Mouse (Mus musculus): ENCODE measurements at regions not wholly inside any gene's neighbourhood (a gene's known extent, or its start where the extent isn't known, plus 50 kb on each side); places are given as distances from the start of the nearest gene placed in this dataset.

DNA sequence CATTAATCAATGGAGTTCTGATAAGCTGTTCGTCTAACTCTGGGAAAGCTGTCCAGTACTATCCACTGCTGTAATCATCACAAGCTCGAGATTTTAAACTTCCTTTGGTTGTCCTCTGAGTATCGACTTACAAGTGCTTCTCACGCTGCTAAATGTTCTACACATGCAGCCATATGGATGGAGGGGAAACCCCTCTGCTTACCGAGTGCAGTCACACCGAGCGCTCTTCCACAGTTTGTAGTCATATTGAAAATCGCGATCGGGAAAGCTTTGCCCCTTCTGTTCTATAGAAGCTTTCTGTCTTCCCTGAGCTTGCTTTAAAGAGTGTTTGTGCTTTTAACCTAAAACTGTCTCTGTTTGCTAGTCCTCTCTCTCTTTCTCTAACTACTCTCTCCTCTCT, 57.8 kb downstream of the Degs1 start:
- H3K4me2 ChIP-seq (replicated peaks; ENCODE audit: low read depth, low read length): no peak overlapping the region
- 58% methylated on average over 10 of the region's 10 CpGs for WGBS
- H3K36me3 ChIP-seq (ENCODE audit: insufficient read depth, low read length): no peaks in the 10 kb centered on the region
- H3K9me3 ChIP-seq (ENCODE audit: low read length): no peaks in the 10 kb centered on the region
- no peak for ATAC-seq (ENCODE audit: low FRiP score, low TSS enrichment)
- no peak overlapping the region for H3K9ac ChIP-seq (replicated peaks; ENCODE audit: low read length)
- H3K27me3 ChIP-seq (ENCODE audit: insufficient read depth, low read length): no peaks in the 10 kb centered on the region
- no peak overlapping the region for H3K4me3 ChIP-seq (ENCODE audit: low read length)
- H3K27ac ChIP-seq (ENCODE audit: low read length): no peak overlapping the region
- H3K4me1 ChIP-seq (ENCODE audit: insufficient read depth, low read length): peaks cover 9% of the 10 kb centered on the region

DNA sequence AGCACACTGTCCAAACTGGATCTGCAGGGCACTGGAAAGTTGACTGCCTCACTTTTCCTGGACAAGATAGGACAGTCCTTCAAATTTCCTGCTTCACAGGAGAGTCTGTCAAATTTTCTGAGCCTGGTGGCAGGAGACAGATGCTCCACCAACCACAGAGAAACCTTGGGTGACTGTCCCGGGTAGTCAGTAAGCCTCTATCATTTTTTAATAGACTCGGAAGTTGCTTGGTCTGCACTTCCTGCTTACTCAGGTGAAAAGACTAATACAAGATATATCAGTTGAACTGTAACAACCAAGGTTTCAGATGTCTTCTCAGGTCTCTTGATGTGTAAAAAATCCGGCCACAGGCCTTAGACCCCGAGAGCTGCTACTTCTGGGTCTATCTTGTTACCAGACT, 58.8 kb downstream of the Degs1 start:
- WGBS: 31% methylated on average over 4 of the region's 4 CpGs
- ATAC-seq (ENCODE audit: low FRiP score, low TSS enrichment): peak; percentile 4; the same call in 1 of the 2 replicates
- Histone ChIP-seq H3K4me1 (ENCODE audit: insufficient read depth, low read length) (peaks cover 9% of the 10 kb centered on the region), H3K4me2 (replicated peaks; ENCODE audit: low read depth, low read length) (no peak overlapping the region), H3K27ac (ENCODE audit: low read length) (peak overlapping the region; percentile 32; the same call in 1 of the 2 replicates), H3K36me3 (ENCODE audit: insufficient read depth, low read length) (no peaks in the 10 kb centered on the region), H3K4me3 (ENCODE audit: low read length) (no peak overlapping the region), H3K9me3 (ENCODE audit: low read length) (no peaks in the 10 kb centered on the region), H3K27me3 (ENCODE audit: insufficient read depth, low read length) (no peaks in the 10 kb centered on the region), H3K9ac (replicated peaks; ENCODE audit: low read length) (no peak overlapping the region)

Data from kidney, embryonic 16.5 days (tissue).